Mouse (Mus musculus) embryonic facial prominence, embryonic 15.5 days (tissue): Measurements from ENCODE around the gene Aars2. TPM values are rescaled to one million over a fixed set of nuclear protein-coding genes. Genes with fewer than 3 reads are reported as not detected.

ENCODE experiments used
- polyA plus RNA-seq: library from polyadenylated mRNA; unstranded; fragments of >200 nt; fragmentation: Nextera tagmentation; extraction: Ambion mirVana; gene quantifications from 2 replicates; pipeline ENCODE4 v1.2.1, GENCODE M21; 2015

Aars2 gene
- polyA plus RNA-seq, 1 experiment from 2014 or later = 15.8 TPM

Other genes with a start within 250 kb of the Aars2 start
- gene Cdc5l, start 73.1 kb upstream of the Aars2 start, polyA plus RNA-seq = 56.4 and 65.7 TPM in 2 replicates
- gene Spats1, start 31.4 kb upstream of the Aars2 start, polyA plus RNA-seq = 0.46 and 0.81 TPM in 2 replicates
- 3.2 and 6.2 TPM in 2 replicates for gene Tcte1, start 16.6 kb downstream of the Aars2 start, polyA plus RNA-seq
- gene Tmem151b, start 42.8 kb downstream of the Aars2 start, polyA plus RNA-seq = 3.9 and 4.7 TPM in 2 replicates
- gene Nfkbie, start 48.9 kb downstream of the Aars2 start, polyA plus RNA-seq = 5.5 and 6.3 TPM in 2 replicates
- gene Slc35b2, start 57.0 kb downstream of the Aars2 start, polyA plus RNA-seq = 133 and 139 TPM in 2 replicates
- 1,563 and 1,577 TPM in 2 replicates for gene Hsp90ab1, start 66.4 kb downstream of the Aars2 start, polyA plus RNA-seq
- gene Slc29a1, start 92.8 kb downstream of the Aars2 start, polyA plus RNA-seq = 92.7 and 99.7 TPM in 2 replicates
- gene Mymx, start 95.3 kb downstream of the Aars2 start, polyA plus RNA-seq = 29.9 and 41.1 TPM in 2 replicates
- 0.71 and 0.77 TPM in 2 replicates for gene Capn11, start 152.5 kb downstream of the Aars2 start, polyA plus RNA-seq
- 157 and 165 TPM in 2 replicates for gene Mrpl14, start 179.5 kb downstream of the Aars2 start, polyA plus RNA-seq
- 45.8 and 52.4 TPM in 2 replicates for gene Tmem63b, start 180.1 kb downstream of the Aars2 start, polyA plus RNA-seq
- gene 1600014C23Rik, start 227.0 kb downstream of the Aars2 start, polyA plus RNA-seq = 0.49 TPM in 1 of 2 replicates, not detected in the other